Mouse (Mus musculus) telencephalon, adult 2 months (tissue): Measurements from ENCODE around the gene Met.

Experiments
- DNase-seq: peaks from one replicate; pipeline ENCODE4 v3.0.0-alpha.2; 2011; ENCODE audit warnings: low read depth, low spot score

Gene Met

DNA sequence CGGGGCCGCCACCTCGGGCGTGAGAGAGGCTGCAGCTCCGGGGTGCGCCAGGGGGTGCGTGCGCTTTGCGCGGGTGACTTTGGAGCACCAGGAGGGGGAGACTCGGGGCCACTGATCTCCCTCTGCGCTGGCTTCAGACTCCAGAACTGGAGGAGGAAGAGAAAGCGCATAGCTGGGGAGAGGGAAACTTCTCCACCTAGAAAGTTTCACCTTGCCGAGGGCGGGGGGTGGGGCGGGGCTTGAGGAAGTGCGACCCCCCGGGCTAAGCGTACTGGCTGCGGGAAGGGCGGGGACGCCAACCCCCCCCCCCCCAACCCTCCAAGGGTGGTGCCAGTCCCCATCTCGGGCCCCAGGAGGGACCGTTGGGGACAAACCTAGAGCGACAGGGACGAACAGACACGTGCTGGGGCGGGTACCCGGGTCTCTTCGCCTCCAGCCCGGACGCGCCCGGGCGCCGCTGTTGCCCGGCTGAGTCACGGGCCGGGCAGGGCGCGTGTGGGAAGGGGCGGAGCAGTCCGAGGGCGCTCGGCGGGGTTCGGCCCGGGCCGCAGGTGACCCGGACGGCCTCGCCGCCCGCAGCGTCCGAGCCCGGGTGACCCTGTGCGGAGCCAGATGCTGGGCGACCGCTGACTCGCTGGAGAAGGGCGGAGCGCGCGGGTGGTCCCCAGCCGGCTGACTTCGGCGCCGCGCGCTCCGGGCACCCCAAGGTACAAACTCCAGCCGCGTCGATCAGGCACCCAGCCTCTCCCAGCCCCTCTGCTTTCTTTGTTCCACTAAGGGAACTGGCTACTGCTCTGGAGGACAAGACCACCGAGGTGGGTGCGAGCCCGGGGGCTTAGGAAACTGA is at the start of gene Met:
Met (plus strand) TSS at position 367 of the 847 bp plus-strand sequence.
- DNase-seq, result no peak

DNA sequence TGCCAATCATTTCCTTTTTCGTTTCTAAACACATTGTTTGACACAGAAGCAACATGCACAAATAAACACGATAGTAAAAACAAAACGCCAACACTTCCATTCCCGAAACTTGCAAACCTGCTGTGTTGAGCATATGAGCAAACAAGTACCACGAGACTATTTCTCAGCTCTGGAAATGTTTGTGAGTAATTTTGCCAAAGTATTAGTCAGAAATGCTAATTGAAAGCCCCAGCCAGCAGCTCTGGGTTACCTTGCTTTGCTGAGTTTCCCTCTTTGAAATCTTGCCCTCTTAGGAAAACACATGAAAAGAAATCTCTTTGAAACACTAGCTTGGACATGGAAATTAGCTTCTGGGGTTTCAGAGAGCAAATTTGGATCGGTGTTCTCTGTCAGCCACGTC is 45.4 kb upstream of the Met start:
- no peak for DNase-seq

DNA sequence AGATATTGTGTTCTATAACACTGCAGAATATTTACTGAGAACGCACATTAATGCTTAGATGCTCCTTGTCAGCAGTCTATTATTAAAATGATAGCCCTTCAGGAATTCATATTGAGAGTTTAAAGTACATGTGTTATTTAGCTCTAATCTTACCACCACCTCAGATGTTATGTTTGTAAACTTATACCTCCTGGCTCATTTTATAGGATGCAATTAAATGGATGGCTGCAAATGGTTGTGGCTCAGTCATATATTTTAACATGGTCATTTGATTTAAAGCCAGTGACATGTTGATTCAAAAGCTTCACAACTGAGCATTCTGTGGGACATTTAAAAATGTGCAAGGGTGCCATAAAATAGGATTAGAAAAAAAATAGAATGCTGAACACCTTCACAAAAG is 41.2 kb upstream of the Met start:
- no peak for DNase-seq

DNA sequence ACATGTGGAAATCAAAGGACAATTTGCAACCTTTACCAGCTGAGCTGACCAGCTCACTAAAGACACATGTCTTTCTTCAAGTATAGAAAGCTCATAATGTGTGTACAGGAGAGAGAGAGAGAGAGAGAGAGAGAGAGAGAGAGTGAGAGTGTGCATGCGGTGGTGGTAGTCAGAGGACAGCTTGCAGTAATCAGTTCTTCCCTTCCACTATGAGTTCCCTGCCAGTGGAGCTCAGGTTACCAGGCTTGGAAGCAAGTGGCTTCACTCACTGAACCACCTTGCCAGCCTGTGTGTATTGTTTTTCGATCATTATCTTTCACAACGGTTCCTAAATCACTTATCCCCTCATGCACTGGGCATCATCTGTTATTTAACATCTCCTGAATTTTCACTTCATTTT is 34.6 kb upstream of the Met start:
- DNase-seq, result no peak

DNA sequence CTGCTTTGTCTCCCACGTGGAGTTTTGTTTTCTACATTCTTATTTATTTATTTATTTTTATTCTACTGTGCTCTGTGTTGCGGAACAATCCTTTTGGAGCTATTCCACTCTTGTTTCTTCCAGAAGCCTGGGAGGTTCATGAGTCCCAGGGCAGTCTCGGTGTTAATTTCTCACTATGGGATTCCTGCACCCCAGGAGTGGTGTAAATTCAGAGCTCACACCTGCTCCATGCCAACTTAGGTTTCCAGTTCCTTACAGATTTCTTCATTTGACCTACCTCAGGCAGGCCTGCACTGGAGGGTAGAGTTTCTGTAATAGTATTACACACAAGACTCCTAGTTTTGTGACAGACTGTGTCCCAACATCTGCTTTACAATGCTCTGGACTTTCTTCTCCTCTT is 34.0 kb upstream of the Met start:
- DNase-seq, result no peak

DNA sequence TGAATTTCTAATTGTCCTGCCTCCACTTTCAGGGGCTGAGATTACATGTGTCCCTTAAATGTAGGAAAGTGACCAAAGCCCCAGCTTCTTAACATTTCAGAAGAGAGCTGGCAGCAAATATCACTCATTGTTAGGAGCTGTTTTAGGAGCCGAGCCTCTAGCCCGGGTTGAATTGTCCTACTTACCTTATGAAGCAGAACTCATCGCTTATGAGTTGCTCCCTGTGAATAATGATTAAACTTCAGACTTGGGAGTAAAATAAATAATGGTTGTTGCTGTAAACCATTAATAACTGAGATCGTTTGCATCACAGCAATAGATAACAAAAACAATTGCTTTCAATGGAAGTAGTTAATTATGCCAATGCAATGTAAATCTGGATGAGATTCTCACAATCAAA is 20.3 kb upstream of the Met start:
- no peak for DNase-seq

DNA sequence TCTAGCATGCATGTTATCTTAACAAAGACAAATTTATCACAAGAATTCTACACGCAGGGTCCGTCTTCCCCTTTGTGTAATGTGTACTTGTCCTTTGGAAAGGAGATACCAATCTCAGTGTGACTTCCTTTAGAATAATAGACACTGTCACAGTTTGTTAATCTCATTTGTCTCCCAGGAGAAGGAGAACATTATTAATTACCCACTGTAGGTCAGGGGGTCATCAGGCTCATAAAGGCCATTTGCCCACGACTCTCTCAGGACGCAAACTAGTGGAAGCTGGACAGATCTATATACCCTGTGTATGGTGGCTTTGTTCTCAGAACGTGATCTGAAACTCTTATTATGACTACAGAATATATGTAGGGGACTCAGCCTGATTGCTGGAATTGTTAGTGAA is 12.3 kb upstream of the Met start:
- no peak for DNase-seq

DNA sequence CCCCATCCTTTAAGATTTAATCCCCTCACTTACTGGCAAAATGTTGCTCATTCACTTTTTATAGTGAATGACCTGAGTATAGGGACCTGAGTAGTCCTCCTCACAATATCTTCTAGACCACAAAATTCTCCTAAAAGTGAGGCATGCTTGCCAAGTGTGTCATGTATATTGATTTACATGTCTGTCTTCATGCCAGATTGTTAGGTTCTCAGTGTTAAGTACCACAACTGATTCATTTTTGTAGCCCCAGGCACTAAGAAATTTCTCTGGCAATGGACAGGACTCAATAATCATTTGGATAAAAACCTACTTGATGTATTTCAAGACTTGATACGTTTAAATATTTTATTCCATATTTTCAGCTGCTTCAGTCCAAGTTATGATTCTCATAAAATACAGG is 8.5 kb upstream of the Met start:
- no peak for DNase-seq

DNA sequence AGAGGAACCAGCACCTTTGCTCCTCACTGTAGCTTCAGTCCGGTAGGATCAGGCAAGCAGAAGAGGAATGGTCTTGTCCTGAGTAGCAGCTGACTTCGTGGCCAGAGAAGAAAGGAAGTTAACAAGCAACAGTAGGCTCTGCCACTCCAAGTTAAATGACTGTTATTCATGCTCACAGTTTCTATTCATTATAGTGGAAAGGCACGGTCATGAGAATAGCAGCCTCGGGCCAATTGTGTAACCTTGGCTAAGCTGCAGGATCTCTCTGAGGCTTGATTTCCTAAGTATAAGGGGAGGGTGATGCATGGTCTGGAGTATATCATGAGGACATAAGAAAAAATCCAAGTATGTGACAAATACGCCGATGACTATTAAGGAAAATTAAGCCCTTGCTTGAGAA is 4.0 kb upstream of the Met start:
- no peak for DNase-seq

DNA sequence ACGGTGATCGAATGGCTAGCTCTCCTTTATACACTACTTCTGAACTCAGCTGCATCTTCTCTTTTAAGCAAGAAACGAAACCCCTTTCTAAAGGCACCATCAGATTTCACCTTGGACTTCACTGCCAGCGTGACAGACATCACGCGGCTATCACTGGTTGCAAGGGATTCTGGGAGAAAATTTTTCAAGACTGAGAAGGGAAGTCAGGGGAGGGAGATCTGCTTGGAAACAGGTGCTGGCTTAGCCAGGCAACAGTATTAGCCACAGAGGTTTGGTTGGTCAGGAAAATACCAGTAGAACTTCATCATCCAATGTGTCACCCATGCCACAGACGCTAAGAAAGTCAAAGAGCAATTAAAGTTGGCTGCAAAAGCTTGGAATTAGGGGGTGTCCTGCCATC is 2.2 kb upstream of the Met start:
- no peak for DNase-seq

DNA sequence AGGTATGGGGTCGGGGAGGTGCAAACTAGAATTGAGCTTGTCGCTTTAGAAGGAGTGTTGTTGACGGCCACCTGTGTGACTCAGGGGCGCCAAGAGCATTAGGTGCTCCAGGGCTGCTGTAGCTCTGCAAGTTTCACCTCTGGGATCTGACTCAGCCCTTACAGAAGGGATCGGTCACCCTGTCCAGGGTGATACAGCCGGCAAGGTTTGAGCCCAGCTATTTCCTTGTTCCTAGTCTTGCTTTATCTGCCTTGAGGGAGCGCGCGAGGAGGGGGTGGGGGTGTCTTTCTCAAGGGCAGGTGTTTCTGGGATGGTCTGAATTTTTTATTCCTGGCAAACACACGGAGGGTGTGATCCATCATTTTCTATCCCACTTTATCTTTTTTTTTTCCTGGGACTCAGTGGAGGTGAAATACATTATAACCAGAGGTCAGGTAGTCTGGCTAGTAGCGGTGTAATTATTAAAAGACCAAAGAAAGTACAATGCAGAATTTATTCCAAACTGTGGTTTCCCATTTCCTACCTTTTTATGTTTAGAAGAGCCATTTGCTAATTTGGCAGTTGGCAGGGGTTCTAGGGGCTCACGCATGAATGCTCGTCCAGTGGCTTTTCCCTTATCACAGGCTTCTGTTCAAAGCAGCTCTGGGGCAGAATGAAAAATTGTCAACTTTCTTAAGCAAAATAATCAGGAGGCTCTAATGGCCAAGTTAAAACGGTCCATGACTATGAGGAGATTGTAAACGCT is 853 bp downstream of the Met start:
- DNase-seq, result no peak

DNA sequence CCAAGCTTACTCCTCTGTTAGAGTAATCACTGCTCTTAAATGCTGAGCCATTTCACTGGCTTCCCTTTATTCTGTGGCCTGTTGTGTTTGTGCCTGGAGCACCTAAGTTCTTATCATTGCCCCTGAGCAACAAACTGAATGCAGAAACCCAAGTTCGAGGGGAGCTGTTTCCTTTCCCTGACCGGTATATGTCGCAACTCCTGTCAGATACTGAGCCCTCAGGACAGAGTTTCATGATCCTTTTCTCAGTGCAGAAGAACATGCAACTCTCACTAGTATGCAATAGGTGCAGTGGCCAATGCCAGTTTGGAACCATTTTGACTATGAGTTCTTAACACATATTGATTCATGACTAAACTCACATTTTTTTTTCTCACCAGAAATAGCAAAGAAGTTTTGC is 2.9 kb downstream of the Met start:
- no peak for DNase-seq

DNA sequence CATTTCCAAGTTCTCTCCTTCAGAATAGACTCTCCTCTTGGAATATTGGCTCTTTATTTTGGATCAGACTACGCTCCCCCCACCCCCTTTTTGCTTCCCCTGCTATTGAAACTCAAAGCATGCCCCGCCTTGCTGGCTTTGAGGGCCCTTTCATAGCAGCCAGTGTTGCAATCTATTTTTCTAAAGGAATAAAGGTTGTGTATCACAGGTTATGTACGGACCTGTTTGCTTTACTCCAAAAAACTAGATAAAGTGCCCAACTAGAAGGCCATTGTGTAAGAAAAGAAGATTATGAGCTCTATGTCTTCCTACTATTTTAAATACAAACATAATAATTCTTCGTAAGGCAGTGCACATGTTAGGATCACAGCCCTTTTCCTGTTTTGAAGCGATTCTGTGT is 5.4 kb downstream of the Met start:
- no peak for DNase-seq

DNA sequence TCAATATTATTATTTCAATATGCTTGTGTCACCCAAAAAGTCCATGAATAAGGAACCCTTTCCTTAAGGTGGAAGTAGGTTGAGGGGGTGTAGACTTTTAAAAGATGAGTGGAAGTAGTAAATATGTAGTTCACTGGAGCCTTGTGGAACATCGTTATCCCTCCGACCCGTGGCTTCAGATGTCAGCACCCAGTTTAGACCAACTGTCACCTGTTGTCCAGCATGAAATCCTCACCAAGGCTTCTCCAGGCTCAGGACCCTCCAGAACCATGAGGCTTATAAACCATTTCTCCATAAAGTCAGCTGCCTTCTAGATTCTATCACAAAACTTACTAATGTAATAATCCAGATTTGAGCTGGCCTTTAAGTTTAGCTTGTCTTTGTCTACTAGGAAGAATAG is 9.5 kb downstream of the Met start:
- no peak for DNase-seq

DNA sequence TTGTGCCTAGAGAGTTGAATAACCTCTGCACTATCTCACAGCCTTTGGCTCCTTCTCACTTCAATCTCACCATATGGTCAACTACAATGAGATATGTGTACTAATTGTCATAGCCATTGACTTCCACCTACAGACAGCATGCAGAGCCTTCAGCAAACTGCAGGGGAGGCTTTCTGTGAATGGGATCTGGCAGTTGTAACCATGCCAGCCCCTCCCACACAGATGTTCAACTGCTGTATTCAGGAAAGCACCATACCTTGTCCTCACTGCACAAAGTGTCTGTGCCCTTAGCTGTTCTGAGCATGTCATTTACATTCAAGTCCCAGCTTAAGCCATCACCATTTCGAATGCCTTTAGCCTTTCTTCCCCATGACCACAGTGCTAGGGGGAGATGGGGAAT is 14.2 kb downstream of the Met start:
- no peak for DNase-seq

DNA sequence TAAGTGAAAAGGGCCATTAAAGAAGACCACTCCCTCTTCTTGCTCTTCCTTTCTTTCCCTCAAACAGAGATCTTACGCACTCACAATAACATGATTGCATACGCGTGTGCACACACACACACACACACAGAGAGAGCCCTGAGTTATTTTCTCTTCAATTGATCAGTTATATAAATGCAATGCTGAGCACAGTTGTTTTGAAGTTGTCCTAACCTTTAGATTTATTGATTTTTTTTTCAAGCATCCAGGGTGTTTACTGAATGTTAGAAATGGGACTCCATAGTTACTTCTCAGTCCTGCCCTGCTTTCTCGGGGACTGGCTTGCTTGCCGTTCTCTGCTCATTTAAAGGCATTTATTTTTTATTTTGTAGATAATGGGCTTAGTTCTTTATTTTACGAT is 14.7 kb downstream of the Met start:
- no peak for DNase-seq

DNA sequence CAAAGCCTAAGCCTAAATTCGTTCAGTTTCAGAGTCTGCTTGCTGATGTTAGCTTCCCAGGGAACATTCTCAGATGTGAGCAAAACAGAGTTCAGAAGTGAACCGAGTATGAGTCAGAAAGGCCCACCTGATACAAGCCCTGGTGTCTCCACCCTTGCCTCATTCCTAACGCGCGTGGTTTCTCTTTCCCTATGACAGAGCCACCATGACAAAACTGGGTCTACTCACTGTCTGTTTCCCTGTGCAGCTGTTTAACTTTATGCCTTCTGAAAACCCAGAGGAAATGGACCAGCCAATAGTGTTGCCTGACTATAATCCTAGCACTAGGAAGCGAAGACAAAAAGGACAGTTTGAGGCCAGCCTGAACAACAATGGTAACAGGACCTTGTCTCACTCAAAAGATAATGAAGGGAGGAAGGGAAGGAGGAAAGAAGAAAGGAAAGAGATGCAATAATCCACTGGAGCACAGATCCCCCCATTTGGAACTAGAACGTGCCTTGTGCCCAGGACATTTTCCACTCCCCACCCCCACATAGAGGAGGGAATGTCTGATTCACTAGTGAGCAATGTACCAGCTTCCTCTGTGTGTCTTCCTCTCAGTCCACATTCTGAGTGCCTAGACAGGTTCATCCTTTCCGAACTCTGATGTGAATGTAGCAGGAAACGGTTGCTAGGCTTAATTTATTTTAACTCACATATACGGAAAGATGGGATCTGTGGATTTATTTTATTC is 15.4 kb downstream of the Met start:
- DNase-seq, result no peak

DNA sequence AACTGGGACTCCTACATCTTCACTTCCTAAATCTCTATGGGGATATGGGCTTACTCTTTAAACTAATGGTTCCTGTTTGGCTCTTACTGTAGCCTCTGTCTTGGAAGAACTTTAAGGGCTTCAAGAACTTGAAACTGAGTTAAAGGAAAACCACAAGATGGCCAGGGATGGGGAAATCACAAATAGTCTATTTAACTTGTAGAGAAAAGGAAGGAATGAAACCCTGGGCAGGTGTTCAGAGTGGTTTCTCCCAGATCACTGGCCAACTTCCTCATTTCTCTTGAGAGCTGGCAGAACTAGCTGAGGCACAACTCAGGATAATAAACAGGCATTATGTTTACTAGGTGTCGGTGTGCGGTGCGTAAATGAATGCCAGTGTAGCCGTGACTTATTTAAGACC is 17.5 kb downstream of the Met start:
- no peak for DNase-seq

DNA sequence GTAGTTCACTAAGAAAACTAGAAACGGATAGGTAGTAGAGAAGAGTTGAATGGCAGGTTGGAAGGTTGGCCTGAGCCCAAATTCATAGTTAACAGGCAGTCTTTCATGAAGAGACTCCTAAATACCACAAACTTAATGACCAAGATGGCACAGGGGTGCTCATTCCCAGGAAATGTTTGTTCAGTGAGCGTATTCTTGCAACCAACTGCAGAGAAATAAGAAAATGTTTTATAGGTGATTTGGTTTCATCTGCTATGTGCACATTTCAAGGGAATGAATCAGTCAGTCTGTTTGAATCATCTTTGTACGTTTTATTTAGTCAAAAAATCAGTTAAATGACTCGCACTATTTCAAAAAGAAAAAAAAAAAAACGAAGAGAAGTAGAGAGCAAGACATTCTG is 21.6 kb downstream of the Met start:
- no peak for DNase-seq

DNA sequence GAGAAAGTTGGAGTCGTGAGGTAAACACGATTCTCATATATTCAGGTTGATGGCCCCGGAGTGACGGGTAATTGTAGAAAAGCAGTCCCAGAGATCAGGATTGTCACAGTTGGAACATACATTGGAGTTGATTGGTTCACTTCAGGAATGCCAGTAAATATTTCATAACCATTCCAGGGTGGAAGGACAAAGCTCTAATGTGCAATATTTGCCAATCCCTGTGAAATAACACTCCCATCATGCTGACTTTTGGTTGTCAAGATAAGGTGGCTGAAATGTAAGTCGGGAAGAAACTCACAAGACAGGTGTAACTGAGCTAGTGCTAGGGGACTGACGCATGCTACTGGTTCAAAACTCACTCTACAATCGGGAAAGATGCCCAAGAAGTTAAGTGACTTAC is 22.2 kb downstream of the Met start:
- DNase-seq, result no peak

DNA sequence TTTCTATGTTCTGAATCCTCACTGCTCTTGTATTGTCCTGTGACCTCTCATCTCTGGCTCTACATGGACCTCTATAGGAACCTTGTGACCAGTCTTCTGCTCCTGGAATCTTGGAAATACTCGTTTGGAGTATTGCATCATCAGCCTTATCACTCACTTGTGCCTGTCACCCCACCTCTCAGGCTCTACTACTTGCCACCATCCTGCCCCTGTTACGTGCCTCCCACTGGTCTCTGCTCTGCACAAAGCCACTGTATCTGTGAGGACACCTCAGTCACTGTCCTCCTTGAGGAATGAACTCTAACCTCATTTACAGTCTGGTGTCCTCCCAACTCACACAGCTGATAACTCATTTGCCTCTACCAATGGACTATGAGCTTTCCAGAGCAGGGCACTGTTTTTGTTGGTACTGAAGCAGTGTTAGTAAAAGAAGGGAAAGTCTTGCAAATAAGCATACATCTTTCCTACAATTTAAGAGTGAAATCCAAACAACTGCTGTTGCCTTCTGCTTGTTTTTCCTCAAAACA is 24.8 kb downstream of the Met start:
- no peak for DNase-seq

DNA sequence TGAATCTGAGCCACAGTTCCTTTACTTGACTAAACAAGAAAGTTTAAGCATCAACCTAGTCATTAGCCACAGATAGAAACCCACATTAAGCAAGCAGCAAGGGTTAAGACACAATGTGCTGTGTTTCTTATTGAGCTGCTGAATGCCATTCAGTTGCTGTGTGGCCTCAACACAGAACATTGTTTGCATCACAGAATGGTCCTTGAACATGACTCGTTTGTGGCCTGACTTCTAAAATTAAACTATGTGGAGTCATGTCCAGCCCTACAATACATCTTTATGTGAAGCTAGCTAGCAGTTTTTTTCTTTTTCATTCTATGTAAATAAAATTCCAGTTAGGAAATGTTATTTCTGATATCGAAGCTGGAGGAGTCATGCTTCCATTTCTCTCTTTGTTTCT is 27.2 kb downstream of the Met start:
- no peak for DNase-seq
